Mouse (Mus musculus): ENCODE measurements around the gene Uap1l1. TPM values are rescaled to one million over a fixed set of nuclear protein-coding genes. Genes with fewer than 3 reads are reported as not detected.
A peak's percentile ranks its signal among the peaks of the same experiment; 100 is the strongest.
"Not testable (repeated sequence)": the region's sequence is repeated elsewhere in the genome, so short reads cannot be mapped to it uniquely, and the experiment has no call there.

The Uap1l1 gene
- polyA plus RNA-seq (2016; fragmentation: Nextera tagmentation; extraction: Ambion mirVana): 13.5 and 14.0 TPM in 2 replicates

GRCm38 (mm10) chr2:25365091-25365761, at the start of gene Uap1l1:
Gene Uap1l1 (minus strand): TSS chr2:25365682.
- no peaks in the 10 kb centered on the region for H3K9me3 ChIP-seq (replicated peaks)
- H3K9ac ChIP-seq: peak within 1 kb of the TSS; percentile 73
- peaks cover 41% of the 10 kb centered on the region for H3K4me1 ChIP-seq
- H3K36me3 ChIP-seq: peaks cover 15% of the 10 kb centered on the region
- peak within 1 kb of the TSS; percentile 97 for H3K4me2 ChIP-seq
- under 1% methylated on average over 52 of the region's 54 CpGs for WGBS (ENCODE audit: insufficient replicate concordance)
- H3K27me3 ChIP-seq (replicated peaks): peaks cover 40% of the 10 kb centered on the region
- peak within 1 kb of the TSS; percentile 49; the same call in 1 of the 2 replicates for H3K27ac ChIP-seq
- peak; percentile 65 for ATAC-seq
- H3K4me3 ChIP-seq: peak within 1 kb of the TSS; percentile 66

- not testable (repeated sequence) for H3K4me3 ChIP-seq; H3K4me2 ChIP-seq; H3K36me3 ChIP-seq; ATAC-seq; H3K27ac ChIP-seq; H3K9me3 ChIP-seq (replicated peaks); H3K4me1 ChIP-seq; H3K9ac ChIP-seq
- peaks cover 32% of the 10 kb centered on the region for H3K27me3 ChIP-seq (replicated peaks)
Measured at GRCm38 (mm10) chr2:25413436-25413835, 48.0 kb upstream of the Uap1l1 start.

- H3K27ac ChIP-seq: no peak overlapping the region
- no peaks in the 10 kb centered on the region for H3K36me3 ChIP-seq
- H3K27me3 ChIP-seq (replicated peaks): peaks cover 58% of the 10 kb centered on the region
- WGBS (ENCODE audit: insufficient replicate concordance): 74% methylated on average over 10 of the region's 10 CpGs
- no peak overlapping the region for H3K9ac ChIP-seq
- H3K4me3 ChIP-seq: no peak overlapping the region
- no peak overlapping the region for H3K4me2 ChIP-seq
- H3K4me1 ChIP-seq: no peaks in the 10 kb centered on the region
- H3K9me3 ChIP-seq (replicated peaks): no peaks in the 10 kb centered on the region
- no peak for ATAC-seq
Measured at GRCm38 (mm10) chr2:25408908-25409307, 43.4 kb upstream of the Uap1l1 start.

- ATAC-seq: no peak
- WGBS (ENCODE audit: insufficient replicate concordance): 67% methylated on average over 4 of the region's 4 CpGs
- Histone ChIP-seq H3K9me3 (replicated peaks) (no peaks in the 10 kb centered on the region), H3K4me2 (no peak overlapping the region), H3K27ac (no peak overlapping the region), H3K4me1 (peaks cover 15% of the 10 kb centered on the region), H3K27me3 (replicated peaks) (peaks cover 98% of the 10 kb centered on the region), H3K36me3 (no peaks in the 10 kb centered on the region), H3K4me3 (no peak overlapping the region), H3K9ac (no peak overlapping the region)
Measured at GRCm38 (mm10) chr2:25403994-25404393, 38.5 kb upstream of the Uap1l1 start.

- peaks cover 100% of the 10 kb centered on the region for H3K27me3 ChIP-seq (replicated peaks)
- peak overlapping the region; percentile 53 for H3K4me2 ChIP-seq
- H3K9ac ChIP-seq: no peak overlapping the region
- peaks cover 15% of the 10 kb centered on the region for H3K4me1 ChIP-seq
- no peaks in the 10 kb centered on the region for H3K9me3 ChIP-seq (replicated peaks)
- no peaks in the 10 kb centered on the region for H3K36me3 ChIP-seq
- no peak overlapping the region for H3K27ac ChIP-seq
- H3K4me3 ChIP-seq: peak overlapping the region; percentile 44
- WGBS (ENCODE audit: insufficient replicate concordance): 5% methylated on average over 49 of the region's 54 CpGs
- ATAC-seq: no peak
Measured at GRCm38 (mm10) chr2:25402972-25403601, 37.6 kb upstream of the Uap1l1 start.

GRCm38 (mm10) chr2:25402377-25402971, 37.0 kb upstream of the Uap1l1 start:
- no peak overlapping the region for H3K27ac ChIP-seq
- no peaks in the 10 kb centered on the region for H3K36me3 ChIP-seq
- H3K9me3 ChIP-seq (replicated peaks): no peaks in the 10 kb centered on the region
- no peak overlapping the region for H3K9ac ChIP-seq
- WGBS (ENCODE audit: insufficient replicate concordance): 5% methylated on average over 13 of the region's 13 CpGs
- H3K4me2 ChIP-seq: peak overlapping the region; percentile 53
- no peak for ATAC-seq
- peaks cover 100% of the 10 kb centered on the region for H3K27me3 ChIP-seq (replicated peaks)
- H3K4me1 ChIP-seq: peaks cover 15% of the 10 kb centered on the region
- peak overlapping the region; percentile 44 for H3K4me3 ChIP-seq

GRCm38 (mm10) chr2:25400764-25401163, 35.3 kb upstream of the Uap1l1 start:
- WGBS (ENCODE audit: insufficient replicate concordance): 4% methylated on average over 17 of the region's 17 CpGs
- Histone ChIP-seq H3K9me3 (replicated peaks) (no peaks in the 10 kb centered on the region), H3K4me3 (no peak overlapping the region), H3K4me2 (peak overlapping the region; percentile 24; the same call in 1 of the 2 replicates), H3K27ac (no peak overlapping the region), H3K36me3 (no peaks in the 10 kb centered on the region), H3K9ac (no peak overlapping the region), H3K4me1 (peaks cover 21% of the 10 kb centered on the region), H3K27me3 (replicated peaks) (peaks cover 100% of the 10 kb centered on the region)
- ATAC-seq: peak; percentile 38; the same call in 1 of the 2 replicates

GRCm38 (mm10) chr2:25400291-25400690, 34.8 kb upstream of the Uap1l1 start:
- ATAC-seq: no peak
- H3K4me3 ChIP-seq: no peak overlapping the region
- H3K9me3 ChIP-seq (replicated peaks): no peaks in the 10 kb centered on the region
- WGBS (ENCODE audit: insufficient replicate concordance): 21% methylated on average over 16 of the region's 16 CpGs
- H3K4me1 ChIP-seq: peaks cover 25% of the 10 kb centered on the region
- peaks cover 100% of the 10 kb centered on the region for H3K27me3 ChIP-seq (replicated peaks)
- H3K4me2 ChIP-seq: peak overlapping the region; percentile 24; the same call in 1 of the 2 replicates
- H3K36me3 ChIP-seq: no peaks in the 10 kb centered on the region
- no peak overlapping the region for H3K9ac ChIP-seq
- no peak overlapping the region for H3K27ac ChIP-seq

- Histone ChIP-seq H3K9ac (no peak within 1 kb of the TSS), H3K4me1 (peaks cover 25% of the 10 kb centered on the region), H3K9me3 (replicated peaks) (no peaks in the 10 kb centered on the region), H3K27ac (no peak within 1 kb of the TSS), H3K36me3 (no peaks in the 10 kb centered on the region), H3K27me3 (replicated peaks) (peaks cover 100% of the 10 kb centered on the region), H3K4me2 (no peak within 1 kb of the TSS), H3K4me3 (no peak within 1 kb of the TSS)
- WGBS (ENCODE audit: insufficient replicate concordance): 43% methylated on average over 8 of the region's 8 CpGs
- ATAC-seq: no peak
Measured at GRCm38 (mm10) chr2:25399051-25399450, 33.6 kb upstream of the Uap1l1 start, which contains the start of gene Npdc1. Gene Npdc1 (plus strand): TSS chr2:25399351.

- Histone ChIP-seq H3K4me2 (no peak overlapping the region), H3K27me3 (replicated peaks) (peaks cover 100% of the 10 kb centered on the region), H3K4me3 (no peak overlapping the region), H3K27ac (no peak overlapping the region), H3K9me3 (replicated peaks) (no peaks in the 10 kb centered on the region), H3K9ac (no peak overlapping the region), H3K4me1 (peaks cover 23% of the 10 kb centered on the region), H3K36me3 (no peaks in the 10 kb centered on the region)
- no peak for ATAC-seq
- 76% methylated on average over 7 of the region's 7 CpGs for WGBS (ENCODE audit: insufficient replicate concordance)
Measured at GRCm38 (mm10) chr2:25398065-25398464, 32.6 kb upstream of the Uap1l1 start.

GRCm38 (mm10) chr2:25397010-25397409, 31.5 kb upstream of the Uap1l1 start:
- H3K4me3 ChIP-seq: no peak overlapping the region
- 8% methylated on average over 1 of the region's 1 CpGs for WGBS (ENCODE audit: insufficient replicate concordance)
- no peak overlapping the region for H3K27ac ChIP-seq
- no peaks in the 10 kb centered on the region for H3K9me3 ChIP-seq (replicated peaks)
- peaks cover 99% of the 10 kb centered on the region for H3K27me3 ChIP-seq (replicated peaks)
- no peak overlapping the region for H3K9ac ChIP-seq
- H3K4me2 ChIP-seq: no peak overlapping the region
- no peak for ATAC-seq
- no peaks in the 10 kb centered on the region for H3K36me3 ChIP-seq
- H3K4me1 ChIP-seq: peaks cover 17% of the 10 kb centered on the region

GRCm38 (mm10) chr2:25396597-25396983, 31.1 kb upstream of the Uap1l1 start:
- no peak overlapping the region for H3K27ac ChIP-seq
- no peak for ATAC-seq
- H3K36me3 ChIP-seq: no peaks in the 10 kb centered on the region
- H3K9me3 ChIP-seq (replicated peaks): no peaks in the 10 kb centered on the region
- H3K4me1 ChIP-seq: peaks cover 17% of the 10 kb centered on the region
- no peak overlapping the region for H3K9ac ChIP-seq
- H3K4me3 ChIP-seq: peak overlapping the region; percentile 48; the same call in 1 of the 2 replicates
- H3K4me2 ChIP-seq: peak overlapping the region; percentile 70
- 26% methylated on average over 3 of the region's 3 CpGs for WGBS (ENCODE audit: insufficient replicate concordance)
- H3K27me3 ChIP-seq (replicated peaks): peaks cover 99% of the 10 kb centered on the region

Measured in liver, embryonic 12.5 days (tissue).